Mouse (Mus musculus): Measurements from ENCODE around the gene Ugt2a1.
"Not testable (repeated sequence)": the region's sequence is repeated elsewhere in the genome, so short reads cannot be mapped to it uniquely, and the experiment has no call there.

Ugt2a1 gene

DNA sequence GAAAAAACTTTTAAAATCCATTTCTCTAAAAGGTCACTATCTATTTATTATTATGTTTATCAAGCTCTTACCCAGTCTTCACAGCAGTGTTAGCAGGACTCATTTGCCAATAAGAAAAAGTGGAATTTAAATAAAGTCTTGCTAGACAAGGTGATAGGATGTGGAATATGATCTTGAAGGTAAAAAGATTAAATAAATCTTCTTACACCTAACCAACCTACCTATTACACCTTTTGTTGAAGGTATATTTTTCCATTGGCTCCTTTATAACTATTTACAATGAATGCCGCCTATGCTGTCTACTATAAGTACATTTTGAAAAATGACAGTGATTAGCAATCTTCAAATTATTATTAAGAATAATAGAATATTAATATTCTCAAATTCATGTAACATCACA lies at the start of gene Ugt2a1:
Gene Ugt2a1 (minus strand): TSS at position 101 of the 400 bp plus-strand sequence.
- DNase-seq (ENCODE audit: extremely low read depth, low read depth, low spot score), result no peak

DNA sequence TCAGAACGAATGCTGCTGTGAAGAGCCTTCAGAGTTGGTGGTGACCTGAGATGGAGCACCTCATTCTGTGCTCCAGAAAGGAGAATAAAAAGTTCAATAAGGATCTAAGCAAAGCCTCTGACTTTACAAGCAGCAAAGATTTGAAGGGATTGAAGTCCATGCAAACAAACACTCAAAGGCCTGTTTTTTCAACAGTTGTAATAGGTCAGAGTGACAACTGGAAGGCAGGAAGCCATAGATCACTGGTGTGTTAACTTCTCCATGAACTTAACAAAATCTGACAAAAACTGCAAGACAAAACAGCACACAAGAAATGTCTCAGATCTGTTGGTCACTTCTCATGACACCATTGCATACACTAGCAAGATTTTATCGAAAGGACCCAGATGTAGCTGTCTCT lies 47.4 kb upstream of the Ugt2a1 start, which contains the start of gene Sult1b1:
Gene Sult1b1 (minus strand): TSS at position 85 of the 400 bp plus-strand sequence.
- DNase-seq (ENCODE audit: extremely low read depth, low read depth, low spot score), result no peak

DNA sequence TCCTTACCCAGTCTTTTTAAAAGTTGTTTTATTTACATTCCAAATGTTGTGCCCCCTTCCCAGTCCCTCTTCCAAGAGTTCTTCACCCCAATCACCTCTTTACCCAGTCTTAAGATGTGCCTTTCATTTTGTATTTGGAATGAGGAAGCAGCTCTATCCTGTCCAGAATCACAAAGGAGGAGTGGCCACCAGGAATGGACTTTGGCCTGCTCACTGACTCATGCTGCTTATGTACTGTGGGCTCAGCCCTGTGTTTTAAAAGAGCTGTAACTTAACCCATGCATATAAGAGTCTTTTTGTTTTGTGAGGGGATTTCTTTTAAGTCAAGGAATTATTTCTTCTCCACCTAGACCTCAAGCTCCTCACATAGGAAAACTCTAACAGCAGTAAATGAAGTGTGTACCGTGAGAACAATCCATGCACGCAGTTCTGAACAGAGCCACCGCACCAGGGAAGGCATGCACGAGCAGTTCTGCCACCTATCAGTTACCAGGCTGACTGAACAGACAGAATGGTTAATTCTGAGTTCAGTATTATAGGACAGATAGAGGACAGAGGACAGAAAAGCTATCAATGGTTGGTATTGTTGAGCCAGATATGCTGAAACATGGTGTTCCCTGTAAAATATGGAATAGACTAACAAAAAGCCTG lies 45.4 kb upstream of the Ugt2a1 start:
- DNase-seq (ENCODE audit: extremely low read depth, low read depth, low spot score), result no peak

DNA sequence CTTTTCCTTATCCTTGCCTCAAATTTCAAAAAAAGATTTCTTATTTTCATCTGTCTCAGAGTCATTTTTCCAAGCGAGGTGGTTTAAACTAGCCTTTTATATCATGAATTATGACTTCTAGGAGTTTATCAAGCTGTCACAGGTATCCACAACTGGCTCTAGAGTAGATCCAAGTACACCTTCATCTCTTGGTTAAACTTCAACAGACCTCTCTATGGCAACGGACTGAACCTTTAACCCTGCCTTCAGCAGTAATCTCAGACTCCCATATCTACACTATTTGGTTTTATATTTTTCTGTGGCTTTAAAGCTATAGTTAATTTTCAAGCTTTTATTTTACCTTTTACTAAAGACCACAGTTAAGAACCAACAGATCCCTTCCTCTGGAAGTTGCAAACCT lies 41.6 kb upstream of the Ugt2a1 start:
- DNase-seq (ENCODE audit: extremely low read depth, low read depth, low spot score), result no peak

DNA sequence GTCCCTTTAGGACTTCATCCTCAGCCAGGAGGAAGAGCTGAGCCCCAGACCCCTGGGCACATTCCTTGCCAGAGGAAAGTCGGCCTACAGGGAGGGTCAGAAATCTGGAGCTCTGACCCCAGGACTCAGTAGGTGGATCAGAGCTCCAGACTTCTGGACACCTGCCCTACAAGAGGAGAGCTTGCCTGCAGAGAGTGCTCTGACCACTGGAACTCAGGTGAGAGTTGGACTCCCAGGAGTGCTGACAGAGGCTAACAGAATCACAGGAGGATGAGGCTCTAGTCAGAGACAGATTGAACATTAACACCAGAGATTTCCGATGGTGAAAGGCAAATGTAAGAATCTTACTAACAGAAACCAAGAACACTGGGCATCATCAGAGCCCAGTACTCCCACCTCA lies 32.9 kb upstream of the Ugt2a1 start:
- not testable (repeated sequence) for DNase-seq (ENCODE audit: extremely low read depth, low read depth, low spot score)

DNA sequence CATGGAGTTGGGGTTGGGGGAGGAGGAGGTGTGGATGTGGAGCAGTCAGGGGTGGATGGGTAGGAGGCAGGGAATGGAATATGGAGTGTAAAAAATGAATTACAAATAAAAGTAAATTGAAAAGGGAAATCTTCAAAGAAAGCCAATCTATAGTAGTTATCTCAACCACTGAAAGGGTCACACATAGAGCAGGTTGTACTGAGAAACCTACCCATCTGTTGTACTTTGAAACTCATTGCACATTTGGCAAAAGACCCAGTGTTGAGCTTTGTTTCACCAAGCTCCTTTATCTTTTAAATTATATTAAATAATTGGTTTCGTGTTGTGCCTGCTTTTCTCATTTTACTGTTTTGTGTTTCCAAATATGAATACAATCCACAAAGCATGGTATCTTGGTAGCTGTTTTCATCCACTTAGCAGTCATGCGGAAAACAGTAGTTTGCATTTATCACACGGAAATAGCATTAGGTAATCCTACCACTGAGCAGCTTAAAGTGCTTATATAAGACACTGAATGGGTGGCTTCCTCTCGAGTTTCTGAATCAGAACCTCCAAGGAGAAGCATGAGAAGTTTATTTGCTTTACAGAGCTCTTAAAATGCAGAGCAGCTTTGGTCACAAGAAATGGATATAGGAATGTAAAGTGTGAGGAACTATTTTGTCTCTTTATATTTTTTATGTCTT lies 15.2 kb upstream of the Ugt2a1 start:
- no peak for DNase-seq (ENCODE audit: extremely low read depth, low read depth, low spot score)

DNA sequence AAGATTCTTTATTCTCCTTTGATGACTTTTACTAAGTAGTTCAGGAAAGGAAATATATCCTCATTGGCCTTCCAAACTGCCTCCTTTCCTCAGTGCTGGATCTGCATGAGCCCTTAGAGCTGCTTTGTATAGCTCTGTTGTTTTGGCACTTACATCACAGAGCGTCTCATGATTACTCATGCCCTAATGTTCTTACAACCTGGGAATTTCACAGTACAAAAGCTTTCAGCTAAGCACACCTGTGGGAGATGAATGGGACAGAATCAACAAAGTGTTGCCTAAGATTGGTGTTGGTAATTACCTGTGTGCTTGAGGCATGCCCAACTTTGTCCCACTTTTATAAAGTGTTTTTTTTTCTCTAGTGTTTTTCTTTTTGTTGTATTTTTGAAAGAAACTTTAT lies 12.0 kb upstream of the Ugt2a1 start:
- peak; percentile 96 for DNase-seq (ENCODE audit: extremely low read depth, low read depth, low spot score)

DNA sequence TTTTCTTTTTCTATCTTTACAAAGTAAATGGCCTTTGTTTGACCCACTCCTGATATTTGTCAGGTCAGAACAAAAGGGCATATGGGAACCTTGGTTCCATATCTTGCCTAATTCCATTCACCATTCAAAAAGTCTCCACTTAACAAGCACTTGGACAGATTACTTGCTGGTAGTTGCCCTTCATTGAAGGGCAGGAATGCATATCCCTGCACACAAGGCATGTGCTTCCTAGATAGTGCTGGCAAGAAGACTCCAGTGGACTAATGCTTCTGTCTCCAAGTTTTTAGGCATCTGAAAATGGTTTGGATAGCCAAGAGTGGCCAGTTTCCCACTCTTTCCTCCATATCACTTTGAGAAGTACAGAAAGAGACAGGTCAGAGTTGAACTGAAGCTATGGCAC lies 8.7 kb upstream of the Ugt2a1 start:
- DNase-seq (ENCODE audit: extremely low read depth, low read depth, low spot score), result peak; percentile 31

DNA sequence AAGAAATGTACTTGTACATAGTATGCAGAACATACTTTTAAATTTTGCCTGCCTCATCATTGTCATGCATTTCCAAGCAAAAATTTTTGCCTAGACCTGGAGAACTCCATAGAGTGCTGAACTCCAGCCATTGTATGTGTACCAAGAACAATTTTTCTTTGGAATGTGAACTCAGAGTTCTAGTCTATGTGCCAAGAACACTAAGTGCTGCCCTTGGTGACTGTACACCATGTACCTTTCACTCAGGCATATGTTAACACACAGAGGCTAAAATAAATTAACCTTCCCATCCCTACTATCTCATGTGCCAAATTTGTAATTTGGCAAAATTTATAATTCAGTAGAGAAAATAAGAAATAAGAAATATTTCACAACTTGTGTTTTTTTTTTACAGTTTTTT lies 8.3 kb upstream of the Ugt2a1 start:
- peak; percentile 77 for DNase-seq (ENCODE audit: extremely low read depth, low read depth, low spot score)

DNA sequence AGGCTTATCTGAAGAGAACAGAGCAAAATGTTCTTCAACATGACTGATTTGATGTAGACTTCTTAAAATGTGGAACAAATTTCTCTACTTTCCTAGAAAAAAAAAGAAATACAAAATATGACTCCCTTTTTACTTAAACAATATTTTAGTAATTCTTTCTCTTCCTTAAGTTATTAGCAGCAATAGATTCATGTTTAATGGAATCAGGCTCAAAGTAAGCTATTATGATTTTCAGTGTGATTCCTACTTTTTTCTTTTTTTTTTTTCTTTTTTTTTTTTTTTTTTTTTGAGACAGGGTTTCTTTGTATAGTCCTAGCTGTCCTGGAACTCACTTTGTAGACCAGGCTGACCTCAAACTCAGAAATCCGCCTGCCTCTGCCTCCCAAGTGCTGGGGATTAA lies 4.0 kb downstream of the Ugt2a1 start, which contains the start of gene Gm43638:
Gene Gm43638 (minus strand): TSS at position 101 of the 400 bp plus-strand sequence.
- DNase-seq (ENCODE audit: extremely low read depth, low read depth, low spot score), result not testable (repeated sequence)

DNA sequence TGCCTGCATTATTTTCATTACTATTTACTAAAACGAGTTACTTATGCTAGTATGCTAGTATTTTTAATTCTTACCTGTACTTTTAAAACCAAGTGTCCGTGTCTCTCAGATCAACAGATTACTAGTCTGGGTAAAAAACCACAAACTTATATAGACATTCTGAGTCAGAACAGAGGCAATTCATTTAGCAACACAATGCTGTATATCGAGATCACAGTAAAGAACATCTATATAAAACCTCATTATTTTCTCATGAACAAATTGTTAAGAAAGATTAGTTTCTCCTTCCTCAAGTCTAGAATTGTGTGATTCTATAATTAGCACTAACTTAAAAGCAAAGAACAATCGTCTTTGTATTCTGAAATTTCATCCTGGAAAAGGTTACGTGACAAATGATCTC lies 8.5 kb downstream of the Ugt2a1 start, which contains the start of gene Ugt2a2:
Gene Ugt2a2 (minus strand): TSS at position 101 of the 400 bp plus-strand sequence.
- no peak for DNase-seq (ENCODE audit: extremely low read depth, low read depth, low spot score)

DNA sequence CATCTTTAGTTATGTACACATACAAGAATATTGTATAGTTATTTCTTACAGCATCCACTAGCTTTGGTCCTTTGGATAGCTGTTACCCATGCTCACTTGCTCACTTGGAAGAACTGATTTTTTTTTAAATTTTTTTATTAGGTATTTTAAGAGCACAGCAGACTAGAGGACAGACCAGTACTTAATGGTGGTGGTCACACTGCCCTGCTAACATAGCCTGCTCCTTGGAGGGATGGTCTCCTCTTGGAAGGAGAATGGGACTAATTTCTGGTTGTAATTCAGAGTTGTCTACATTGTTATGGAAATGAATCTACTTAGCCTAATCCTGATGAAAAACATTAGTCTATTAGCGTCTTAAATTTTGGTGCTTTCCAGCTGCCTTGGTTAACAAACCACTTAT lies 31.9 kb downstream of the Ugt2a1 start:
- no peak for DNase-seq (ENCODE audit: extremely low read depth, low read depth, low spot score)

DNA sequence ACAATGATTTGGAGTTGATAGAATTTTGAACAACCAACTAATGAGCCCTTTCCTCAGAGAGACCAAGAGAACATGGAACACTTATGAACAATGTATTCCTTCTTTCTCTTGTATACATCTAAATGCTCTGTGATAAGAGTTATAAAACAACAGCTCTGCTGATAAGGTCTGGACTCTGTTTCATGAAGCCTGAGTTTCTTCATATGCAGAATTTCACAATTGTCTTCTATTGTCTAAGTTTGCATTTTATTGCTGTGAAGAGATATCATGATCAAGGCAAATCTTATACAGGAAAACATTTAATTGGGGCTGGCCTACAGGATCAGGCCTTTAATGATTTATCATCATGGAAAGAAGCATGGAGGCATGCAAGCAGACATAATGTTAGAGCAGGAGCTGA lies 33.0 kb downstream of the Ugt2a1 start:
- DNase-seq (ENCODE audit: extremely low read depth, low read depth, low spot score), result no peak

DNA sequence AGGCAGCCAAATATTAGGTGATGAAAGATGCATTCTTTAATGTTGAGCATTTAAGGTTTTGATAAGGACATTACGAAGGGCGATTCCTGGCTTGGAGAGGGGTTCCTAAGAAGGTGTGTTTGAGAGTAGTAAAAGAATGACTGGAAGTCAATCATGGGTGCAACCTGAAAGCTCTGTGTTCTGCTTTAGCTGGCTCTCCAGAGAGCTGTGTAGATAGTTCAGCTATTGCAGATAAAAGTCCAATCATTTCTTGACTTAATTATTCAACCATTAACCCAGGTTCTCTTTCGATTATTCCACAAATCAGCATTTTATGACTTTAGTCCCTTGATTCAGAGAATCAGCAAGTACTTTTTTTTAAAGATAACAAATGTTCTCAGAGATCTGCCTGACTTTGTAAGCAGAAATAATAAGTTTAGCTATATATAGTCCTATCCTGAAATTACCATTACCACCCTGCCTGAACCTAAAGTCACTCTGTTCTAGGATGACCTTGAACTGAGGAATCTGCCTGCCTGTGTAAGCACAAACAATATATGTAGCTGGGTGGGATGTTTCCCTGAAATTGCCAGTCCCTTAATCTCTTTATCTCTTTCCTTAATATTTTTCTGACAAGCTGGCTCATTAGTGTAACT lies 34.3 kb downstream of the Ugt2a1 start:
- DNase-seq (ENCODE audit: extremely low read depth, low read depth, low spot score), result no peak

DNA sequence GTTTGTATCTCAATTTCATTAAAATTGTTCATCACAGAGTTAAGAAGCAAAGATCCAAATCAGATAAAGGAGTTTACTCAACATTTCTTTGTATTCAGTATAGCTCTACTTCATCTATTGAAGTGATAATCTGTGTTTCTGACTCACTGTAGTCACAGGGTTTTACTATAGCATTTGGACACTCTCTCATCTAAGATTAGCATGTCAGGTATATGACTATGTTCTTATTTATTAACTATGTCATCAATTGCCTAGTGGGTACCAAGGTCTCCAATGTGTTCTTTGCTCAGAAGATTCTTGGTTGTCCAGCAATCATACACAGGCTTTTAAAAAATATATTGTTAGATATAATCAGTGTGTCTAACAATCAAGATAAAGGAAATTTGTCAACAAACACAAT lies 35.2 kb downstream of the Ugt2a1 start:
- no peak for DNase-seq (ENCODE audit: extremely low read depth, low read depth, low spot score)

DNA sequence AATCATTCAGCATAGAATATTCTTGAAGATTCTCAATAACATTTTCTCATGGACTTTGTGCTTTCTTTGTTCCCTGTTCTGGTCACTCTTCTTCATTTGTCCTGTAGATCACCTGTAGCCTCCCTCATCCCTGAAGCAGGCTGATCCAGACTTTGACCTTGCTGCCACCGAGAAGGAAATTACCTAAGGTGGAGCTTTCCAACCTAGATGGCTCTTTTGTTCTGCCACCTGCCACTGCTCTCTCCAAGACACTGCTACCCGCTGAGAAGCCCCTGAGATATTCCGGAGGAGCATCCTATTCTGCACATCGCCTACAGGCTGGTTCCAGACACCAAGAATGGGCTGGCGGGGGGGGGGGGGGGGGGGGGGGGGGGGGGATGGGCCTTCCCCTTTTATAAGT lies 38.2 kb downstream of the Ugt2a1 start:
- not testable (repeated sequence) for DNase-seq (ENCODE audit: extremely low read depth, low read depth, low spot score)

DNA sequence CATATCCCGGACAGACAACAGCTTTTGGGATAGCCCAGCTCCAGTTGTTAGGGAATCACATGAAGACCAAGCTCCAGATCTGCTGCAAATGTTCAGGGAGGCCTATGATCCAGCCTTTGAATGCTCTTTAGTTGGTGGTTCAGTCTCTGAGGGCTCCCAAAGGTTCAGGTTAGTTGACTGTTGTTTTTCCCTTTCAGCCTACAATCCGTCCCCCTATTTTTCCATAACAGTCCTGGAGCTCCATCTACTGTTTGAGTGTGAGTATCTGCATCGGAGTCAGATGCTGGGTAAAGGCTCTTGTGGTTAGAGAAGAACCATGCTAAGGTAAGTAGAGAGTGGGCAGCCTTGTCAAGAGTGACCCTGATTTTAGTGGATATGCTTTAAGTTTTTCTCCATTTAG lies 54.4 kb downstream of the Ugt2a1 start:
- no peak for DNase-seq (ENCODE audit: extremely low read depth, low read depth, low spot score)

DNA sequence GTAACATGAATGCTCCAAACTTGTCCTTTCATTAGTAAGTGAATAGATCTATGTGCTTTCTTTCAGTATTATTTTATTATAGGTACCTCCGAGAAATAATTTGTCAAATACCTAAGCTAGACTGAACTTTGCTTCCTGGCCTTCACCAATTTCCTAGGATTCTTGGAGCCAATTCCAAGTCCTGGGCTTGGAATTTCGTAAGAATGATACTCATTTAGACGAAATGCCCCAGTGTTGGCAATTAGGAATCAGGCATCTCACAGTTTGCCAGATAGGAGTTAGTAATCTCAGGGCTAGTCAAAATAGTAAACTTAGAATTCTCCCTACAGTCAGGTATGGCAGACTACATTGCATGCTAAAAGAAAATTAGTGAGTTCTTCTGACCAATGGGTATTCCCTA lies 65.0 kb downstream of the Ugt2a1 start:
- DNase-seq (ENCODE audit: extremely low read depth, low read depth, low spot score), result no peak

DNA sequence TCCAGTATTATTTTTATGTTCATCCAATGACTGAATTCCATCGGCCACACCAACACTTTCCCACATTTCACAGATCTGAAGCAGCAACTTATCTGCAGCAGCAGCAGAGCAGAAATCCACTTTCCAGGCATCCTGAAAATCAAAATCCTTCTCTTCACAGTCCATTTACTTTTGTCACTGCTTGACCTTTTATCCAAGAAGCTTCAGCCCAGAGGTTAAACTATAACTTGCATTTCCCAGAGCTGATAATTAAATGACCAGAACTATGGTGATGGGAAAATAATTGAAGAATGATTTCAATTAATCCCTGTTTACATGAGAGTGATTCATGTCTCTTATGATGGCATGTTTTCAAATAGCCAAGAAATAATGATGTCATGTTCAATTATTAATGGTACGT lies 66.6 kb downstream of the Ugt2a1 start, which contains the start of gene Ugt2b38:
Gene Ugt2b38 (minus strand): TSS at position 163 of the 400 bp plus-strand sequence.
- not testable (repeated sequence) for DNase-seq (ENCODE audit: extremely low read depth, low read depth, low spot score)

Measured in fat pad, adult 2 months (tissue).